Mouse (Mus musculus) limb, embryonic 12.5 days (tissue): ENCODE results near the gene Pex19. TPM values are rescaled to one million over a fixed set of nuclear protein-coding genes. Genes with fewer than 3 reads are reported as not detected.

Experiments used
- ATAC-seq: fragments of 200-750 bp; cut with Nextera tagmentation; 2 replicates; pipeline ENCODE4 v1.8.0; 2017; ENCODE audit warnings: low read depth, moderate TSS enrichment; ENCODE audit not compliant: insufficient number of reproducible peaks, insufficient read depth, low FRiP score, low TSS enrichment
- H3K27ac ChIP-seq: fragments of 300-500 bp; sonication (generic); 2 replicates; pipeline ENCODE4 v1.5.1; 2016; ENCODE audit warnings: mild to moderate bottlenecking, moderate library complexity
- H3K27me3 ChIP-seq: fragments of 300-500 bp; sonication (generic); 2 replicates; pipeline ENCODE4 v1.6.1; 2016; ENCODE audit warnings: mild to moderate bottlenecking, moderate library complexity
- H3K36me3 ChIP-seq: fragments of 300-500 bp; sonication (generic); 2 replicates; pipeline ENCODE4 v1.6.1; 2016; ENCODE audit warnings: mild to moderate bottlenecking, moderate library complexity
- H3K4me1 ChIP-seq: fragments of 300-500 bp; sonication (generic); replicated peaks from 2 replicates; pipeline ENCODE4 v1.6.1; 2016
- H3K4me2 ChIP-seq: fragments of 300-500 bp; sonication (generic); 2 replicates; pipeline ENCODE4 v1.6.1; 2016; ENCODE audit warnings: mild to moderate bottlenecking, moderate library complexity
- H3K4me3 ChIP-seq: fragments of 300-500 bp; sonication (generic); replicated peaks from 2 replicates; pipeline ENCODE4 v1.5.1; 2016; ENCODE audit warnings: mild to moderate bottlenecking
- H3K9ac ChIP-seq: fragments of 300-500 bp; sonication (generic); replicated peaks from 2 replicates; pipeline ENCODE4 v1.6.1; 2016; ENCODE audit warnings: mild to moderate bottlenecking, moderate library complexity
- H3K9me3 ChIP-seq: fragments of 300-500 bp; sonication (generic); 2 replicates; pipeline ENCODE4 v1.6.1; 2016; ENCODE audit warnings: mild to moderate bottlenecking, moderate library complexity
- polyA plus RNA-seq: library from polyadenylated mRNA; unstranded; fragments of >200 nt; fragmentation: Nextera tagmentation; extraction: Ambion mirVana; gene quantifications from 2 replicates; pipeline ENCODE4 v1.2.1, GENCODE M21; 2016

The Pex19 gene
- polyA plus RNA-seq, 1 experiment from 2014 or later: 173 TPM

- H3K4me1 ChIP-seq: no peaks in the 10 kb centered on the region
Observed at GRCm38 (mm10) chr1:172183915-172184314, 57.4 kb downstream of the Pex19 start.

More at GRCm38 (mm10) chr1:172183915-172184314, 57.4 kb downstream of the Pex19 start:
- H3K36me3 ChIP-seq: peaks cover 83% of the 10 kb centered on the region
- no peak overlapping the region for H3K27ac ChIP-seq
- H3K9me3 ChIP-seq: no peaks in the 10 kb centered on the region
- ATAC-seq: no peak
- H3K9ac ChIP-seq: no peak overlapping the region
- H3K4me3 ChIP-seq: no peak overlapping the region
- H3K4me2 ChIP-seq: no peak overlapping the region
- H3K27me3 ChIP-seq: no peaks in the 10 kb centered on the region

Other genes starting within 250 kb of the Pex19 start
- gene Gm10521, start 231.1 kb upstream of the Pex19 start, polyA plus RNA-seq: not detected in 2 replicates
- gene Slamf6, start 209.2 kb upstream of the Pex19 start, polyA plus RNA-seq: not detected in 2 replicates
- gene Vangl2, start 98.3 kb upstream of the Pex19 start, polyA plus RNA-seq: 23.2 and 23.7 TPM in 2 replicates
- 0.14 TPM in 1 of 2 replicates, not detected in the other for gene Nhlh1, start 69.2 kb upstream of the Pex19 start, polyA plus RNA-seq
- 219 and 228 TPM in 2 replicates for gene Copa, start 44.2 kb upstream of the Pex19 start, polyA plus RNA-seq
- gene Ncstn, start 44.0 kb upstream of the Pex19 start, polyA plus RNA-seq: 86.6 and 96.6 TPM in 2 replicates
- gene Dcaf8, start 21.3 kb downstream of the Pex19 start, polyA plus RNA-seq: 179 TPM in 2 replicates
- 69.5 and 76.5 TPM in 2 replicates for gene Pea15a, start 80.0 kb downstream of the Pex19 start, polyA plus RNA-seq
- 2.9 and 4.1 TPM in 2 replicates for gene Casq1, start 93.1 kb downstream of the Pex19 start, polyA plus RNA-seq
- gene Atp1a4, start 131.7 kb downstream of the Pex19 start, polyA plus RNA-seq: not detected in 2 replicates
- 44.1 and 45.9 TPM in 2 replicates for gene Igsf8, start 134.9 kb downstream of the Pex19 start, polyA plus RNA-seq
- gene Atp1a2, start 171.3 kb downstream of the Pex19 start, polyA plus RNA-seq: 5.1 and 5.4 TPM in 2 replicates
- gene Kcnj9, start 202.6 kb downstream of the Pex19 start, polyA plus RNA-seq: not detected in 2 replicates
- 0.04 and 0.05 TPM in 2 replicates for gene Kcnj10, start 214.5 kb downstream of the Pex19 start, polyA plus RNA-seq
- 9.3 and 9.8 TPM in 2 replicates for gene Pigm, start 249.8 kb downstream of the Pex19 start, polyA plus RNA-seq